Mouse (Mus musculus) limb, embryonic 11.5 days (tissue): ENCODE data around the gene Actr1a. TPM values are rescaled to one million over a fixed set of nuclear protein-coding genes. Genes with fewer than 3 reads are reported as not detected.

Experiments used
- ATAC-seq: fragments of 200-750 bp; cut with Nextera tagmentation; 2 replicates; pipeline ENCODE4 v1.8.0; 2017; ENCODE audit warnings: low read depth; ENCODE audit not compliant: insufficient number of reproducible peaks, low FRiP score, low TSS enrichment
- DNase-seq: peaks from one replicate; pipeline ENCODE4 v3.0.0-alpha.2; 2015; ENCODE audit warnings: low spot score
- H3K27ac ChIP-seq: fragments of 300-500 bp; sonication (generic); replicated peaks from 2 replicates; pipeline ENCODE4 v1.5.1; 2014; ENCODE audit warnings: low read depth, mild to moderate bottlenecking, low read length
- H3K27me3 ChIP-seq: fragments of 300-500 bp; sonication (generic); 2 replicates; pipeline ENCODE4 v1.6.1; 2014; ENCODE audit warnings: mild to moderate bottlenecking, low read length, mixed read lengths; ENCODE audit not compliant: control insufficient read depth, insufficient read depth
- H3K36me3 ChIP-seq: fragments of 300-500 bp; sonication (generic); 2 replicates; pipeline ENCODE4 v1.6.1; 2014; ENCODE audit warnings: mild to moderate bottlenecking, low read length, moderate library complexity, mixed read lengths; ENCODE audit not compliant: control insufficient read depth, insufficient read depth
- H3K4me1 ChIP-seq: fragments of 300-500 bp; sonication (generic); 2 replicates; pipeline ENCODE4 v1.6.1; 2014; ENCODE audit warnings: low read length, mixed read lengths; ENCODE audit not compliant: control insufficient read depth, insufficient read depth
- H3K4me2 ChIP-seq: fragments of 300-500 bp; sonication (generic); 2 replicates; pipeline ENCODE4 v1.6.1; 2014; ENCODE audit warnings: low read depth, mild to moderate bottlenecking, moderate library complexity; ENCODE audit not compliant: severe bottlenecking
- H3K4me3 ChIP-seq: fragments of 300-500 bp; sonication (generic); 2 replicates; pipeline ENCODE4 v1.5.1; 2014; ENCODE audit warnings: low read depth, low read length
- H3K9ac ChIP-seq: fragments of 300-500 bp; sonication (generic); 2 replicates; pipeline ENCODE4 v1.6.1; 2014; ENCODE audit warnings: mild to moderate bottlenecking, low read length
- H3K9me3 ChIP-seq: fragments of 300-500 bp; sonication (generic); 2 replicates; pipeline ENCODE4 v1.6.1; 2016; ENCODE audit warnings: low read length; ENCODE audit not compliant: control insufficient read depth
- WGBS: fragments of 180-500 bp; shearing (Covaris S2); extraction: QIAGEN DNeasy Blood & Tissue Kit; methylation state at CpG from one replicate; pipeline ENCODE4 v1.1.7; 2014; 5-methylcytosine and 5-hydroxymethylcytosine counted together
- polyA plus RNA-seq: library from polyadenylated mRNA; unstranded; fragments of >200 nt; fragmentation: Nextera tagmentation; extraction: Ambion mirVana; gene quantifications from 2 replicates; pipeline ENCODE4 v1.2.1, GENCODE M21; 2014

The Actr1a gene
- polyA plus RNA-seq, 1 experiment from 2014 or later = 158 TPM

- Histone ChIP-seq H3K9ac (peak overlapping the region; percentile 83), H3K36me3 (peaks cover 2% of the 10 kb centered on the region; the same call in 1 of the 2 replicates), H3K9me3 (no peaks in the 10 kb centered on the region), H3K4me1 (peaks cover 21% of the 10 kb centered on the region), H3K4me2 (peak overlapping the region; percentile 71), H3K27me3 (no peaks in the 10 kb centered on the region), H3K27ac (peak overlapping the region; percentile 81), H3K4me3 (peak overlapping the region; percentile 84)
- DNase-seq (peak; percentile 48), ATAC-seq (no peak)
- WGBS = under 1% methylated on average over 18 of the region's 19 CpGs
These were observed 2.0 kb upstream of the Actr1a start for GRCm38 (mm10) chr19:46397436-46398001.

GRCm38 (mm10) chr19:46396686-46397435 lies 1.3 kb upstream of the Actr1a start, which contains the start of gene Sufu:
Gene Sufu, plus strand, starts transcription at chr19:46396896.
- Histone ChIP-seq H3K4me1 (peaks cover 21% of the 10 kb centered on the region), H3K4me2 (peak within 1 kb of the TSS; percentile 71), H3K4me3 (peak within 1 kb of the TSS; percentile 84), H3K9me3 (no peaks in the 10 kb centered on the region), H3K27me3 (no peaks in the 10 kb centered on the region), H3K36me3 (peaks cover 2% of the 10 kb centered on the region; the same call in 1 of the 2 replicates), H3K27ac (peak within 1 kb of the TSS; percentile 81), H3K9ac (peak within 1 kb of the TSS; percentile 83)
- ATAC-seq = peak; percentile 88
- DNase-seq = peak; percentile 99
- under 1% methylated on average over 57 of the region's 57 CpGs for WGBS

- ATAC-seq (no peak), DNase-seq (no peak)
- H3K9ac ChIP-seq = no peak overlapping the region
- no peaks in the 10 kb centered on the region for H3K9me3 ChIP-seq
- H3K4me2 ChIP-seq = peak overlapping the region; percentile 57; the same call in 1 of the 2 replicates
- no peaks in the 10 kb centered on the region; the same call in 1 of the 2 replicates for H3K36me3 ChIP-seq
- peak overlapping the region; percentile 83 for H3K4me3 ChIP-seq
- WGBS = 14% methylated on average over 8 of the region's 8 CpGs
- H3K27ac ChIP-seq = no peak overlapping the region
- H3K4me1 ChIP-seq = peaks cover 21% of the 10 kb centered on the region
- no peaks in the 10 kb centered on the region for H3K27me3 ChIP-seq
These were observed 561 bp upstream of the Actr1a start for GRCm38 (mm10) chr19:46396109-46396508.

GRCm38 (mm10) chr19:46394712-46395108 lies 838 bp downstream of the Actr1a start:
- Histone ChIP-seq H3K36me3 (no peaks in the 10 kb centered on the region), H3K9me3 (no peaks in the 10 kb centered on the region), H3K4me2 (peak overlapping the region; percentile 60), H3K4me1 (peaks cover 21% of the 10 kb centered on the region), H3K27me3 (no peaks in the 10 kb centered on the region), H3K9ac (no peak overlapping the region), H3K27ac (no peak overlapping the region), H3K4me3 (peak overlapping the region; percentile 83)
- DNase-seq = no peak
- no peak for ATAC-seq
- 9% methylated on average over 10 of the region's 10 CpGs for WGBS

GRCm38 (mm10) chr19:46392018-46392417 lies 3.5 kb downstream of the Actr1a start:
- ATAC-seq (no peak), DNase-seq (peak; percentile 62)
- Histone ChIP-seq H3K9ac (no peak overlapping the region), H3K27ac (no peak overlapping the region), H3K4me3 (no peak overlapping the region), H3K36me3 (no peaks in the 10 kb centered on the region), H3K4me2 (no peak overlapping the region), H3K27me3 (no peaks in the 10 kb centered on the region), H3K4me1 (peaks cover 5% of the 10 kb centered on the region), H3K9me3 (no peaks in the 10 kb centered on the region)
- WGBS = 35% methylated on average over 4 of the region's 4 CpGs

GRCm38 (mm10) chr19:46389872-46390271 lies 5.7 kb downstream of the Actr1a start:
- H3K9me3 ChIP-seq = no peaks in the 10 kb centered on the region
- H3K4me3 ChIP-seq = no peak overlapping the region
- ATAC-seq (no peak), DNase-seq (peak; percentile 29)
- H3K4me2 ChIP-seq = no peak overlapping the region
- peaks cover 3% of the 10 kb centered on the region; the same call in 1 of the 2 replicates for H3K36me3 ChIP-seq
- 88% methylated on average over 5 of the region's 5 CpGs for WGBS
- H3K27ac ChIP-seq = no peak overlapping the region
- peaks cover 5% of the 10 kb centered on the region for H3K4me1 ChIP-seq
- H3K9ac ChIP-seq = no peak overlapping the region
- H3K27me3 ChIP-seq = no peaks in the 10 kb centered on the region

- WGBS = 86% methylated on average over 9 of the region's 9 CpGs
- Histone ChIP-seq H3K4me2 (no peak overlapping the region), H3K27me3 (no peaks in the 10 kb centered on the region), H3K9me3 (no peaks in the 10 kb centered on the region), H3K36me3 (peaks cover 46% of the 10 kb centered on the region), H3K4me1 (no peaks in the 10 kb centered on the region), H3K4me3 (no peak overlapping the region), H3K27ac (no peak overlapping the region), H3K9ac (no peak overlapping the region)
- DNase-seq (no peak), ATAC-seq (no peak)
These were observed 13.3 kb downstream of the Actr1a start for GRCm38 (mm10) chr19:46382275-46382674.

- Histone ChIP-seq H3K9ac (no peak overlapping the region), H3K9me3 (no peaks in the 10 kb centered on the region), H3K4me3 (no peak overlapping the region), H3K36me3 (peaks cover 26% of the 10 kb centered on the region), H3K4me2 (no peak overlapping the region), H3K4me1 (no peaks in the 10 kb centered on the region), H3K27me3 (no peaks in the 10 kb centered on the region), H3K27ac (no peak overlapping the region)
- DNase-seq (no peak), ATAC-seq (no peak)
- WGBS = 50% methylated on average over 4 of the region's 4 CpGs
These were observed 19.7 kb downstream of the Actr1a start for GRCm38 (mm10) chr19:46375891-46376290.
